Mouse (Mus musculus) liver, embryonic 11.5 days (tissue): Measurements from ENCODE around the gene Dnlz. TPM values are rescaled to one million over a fixed set of nuclear protein-coding genes. Genes with fewer than 3 reads are reported as not detected.

Experiments used
- ATAC-seq: fragments of 200-750 bp; cut with Nextera tagmentation; replicated peaks from 2 replicates; pipeline ENCODE4 v1.8.0; 2017; ENCODE audit warnings: moderate number of reproducible peaks, mild to moderate bottlenecking, moderate TSS enrichment, moderate library complexity; ENCODE audit not compliant: low FRiP score
- DNase-seq: peaks from one replicate; pipeline ENCODE4 v3.0.0-alpha.2; 2017; ENCODE audit warnings: low spot score
- H3K27ac ChIP-seq: fragments of 300-500 bp; sonication (generic); 2 replicates; pipeline ENCODE4 v1.5.1; 2014; ENCODE audit warnings: mild to moderate bottlenecking, low read depth, low read length, control low read depth
- H3K27me3 ChIP-seq: fragments of 300-500 bp; sonication (generic); replicated peaks from 2 replicates; pipeline ENCODE4 v1.6.1; 2014; ENCODE audit warnings: low read length, mixed read lengths; ENCODE audit not compliant: control insufficient read depth, insufficient read depth
- H3K36me3 ChIP-seq: fragments of 300-500 bp; sonication (generic); 2 replicates; pipeline ENCODE4 v1.6.1; 2014; ENCODE audit warnings: mild to moderate bottlenecking, low read length, moderate library complexity, mixed read lengths; ENCODE audit not compliant: control insufficient read depth, insufficient read depth
- H3K4me1 ChIP-seq: fragments of 300-500 bp; sonication (generic); replicated peaks from 2 replicates; pipeline ENCODE4 v1.6.1; 2014; ENCODE audit warnings: low read length, mixed read lengths; ENCODE audit not compliant: control insufficient read depth, insufficient read depth
- H3K4me2 ChIP-seq: fragments of 300-500 bp; sonication (generic); 2 replicates; pipeline ENCODE4 v1.6.1; 2014; ENCODE audit warnings: mild to moderate bottlenecking, control low read depth, moderate library complexity
- H3K4me3 ChIP-seq: fragments of 300-500 bp; sonication (generic); 2 replicates; pipeline ENCODE4 v1.5.1; 2014; ENCODE audit warnings: low read depth, low read length, control low read depth
- H3K9ac ChIP-seq: fragments of 300-500 bp; sonication (generic); 2 replicates; pipeline ENCODE4 v1.6.1; 2014; ENCODE audit warnings: low read depth, low read length, control low read depth
- H3K9me3 ChIP-seq: fragments of 300-500 bp; sonication (generic); 2 replicates; pipeline ENCODE4 v1.6.1; 2016; ENCODE audit warnings: low read length, inconsistent platforms, mixed read lengths; ENCODE audit not compliant: control insufficient read depth
- WGBS: fragments of 180-500 bp; shearing (Covaris S2); extraction: QIAGEN DNeasy Blood & Tissue Kit; methylation state at CpG from one replicate; pipeline ENCODE4 v1.1.7; 2014; 5-methylcytosine and 5-hydroxymethylcytosine counted together
- polyA plus RNA-seq: library from polyadenylated mRNA; unstranded; fragments of >200 nt; fragmentation: Nextera tagmentation; extraction: Ambion mirVana; gene quantifications from 2 replicates; pipeline ENCODE4 v1.2.1, GENCODE M21; 2014

The Dnlz gene
- polyA plus RNA-seq, 1 experiment from 2014 or later: 23.0 TPM

DNA sequence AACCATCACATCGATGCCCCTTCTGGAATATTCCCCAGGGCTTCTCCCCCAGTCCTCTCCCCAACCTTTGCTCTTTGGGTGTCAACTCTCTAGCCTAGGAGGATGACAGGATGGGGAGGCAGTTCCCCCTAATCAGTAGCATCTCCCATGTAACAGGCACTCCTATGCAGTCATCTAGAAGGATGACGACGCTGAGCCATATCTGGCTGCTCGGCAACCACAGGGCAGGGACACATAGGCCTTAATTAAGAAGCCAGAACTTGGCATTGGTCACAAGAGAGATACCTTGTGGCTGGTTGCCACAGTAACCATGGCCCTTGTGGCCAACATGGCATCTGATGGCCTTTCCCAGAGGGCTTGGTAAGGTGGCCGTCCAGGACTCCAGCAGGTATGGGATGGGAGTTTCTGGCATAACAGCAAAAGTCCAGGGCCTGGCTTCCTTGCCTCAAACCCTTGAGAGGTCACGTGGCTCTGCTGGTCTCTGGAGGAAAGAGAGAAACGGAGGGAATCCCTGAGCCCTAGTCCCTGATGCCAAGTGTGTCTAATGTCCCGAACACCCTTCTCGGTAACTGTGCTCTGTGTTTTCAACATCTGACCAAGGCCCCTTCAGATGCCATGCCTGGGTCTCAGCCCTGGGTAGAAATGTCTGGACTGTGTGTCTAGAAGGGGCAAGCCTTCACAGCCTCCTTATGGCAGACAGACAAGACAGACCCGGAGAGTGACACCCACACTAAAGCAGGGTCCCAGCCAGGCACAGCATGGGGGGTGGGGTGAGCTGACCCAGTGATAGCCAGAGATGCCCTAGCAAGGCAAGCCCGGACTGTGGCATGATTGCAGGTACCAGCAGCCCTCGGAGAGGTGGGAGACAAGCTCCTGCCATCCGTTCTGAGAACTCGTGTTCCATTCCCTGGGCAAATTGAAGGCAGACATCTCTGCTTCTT is 31.4 kb downstream of the Dnlz start:
- Histone ChIP-seq H3K9me3 (no peaks in the 10 kb centered on the region), H3K4me1 (peaks cover 17% of the 10 kb centered on the region), H3K4me2 (no peak overlapping the region), H3K4me3 (no peak overlapping the region), H3K9ac (no peak overlapping the region), H3K27me3 (0 out of 2 replicates have a peak, but pooled peaks cover 2% of the 10 kb centered on the region), H3K36me3 (0 out of 2 replicates have a peak, but pooled peaks cover 11% of the 10 kb centered on the region), H3K27ac (no peak overlapping the region)
- ATAC-seq (no peak), DNase-seq (no peak)
- 82% methylated on average over 14 of the region's 14 CpGs for WGBS

GRCm38 (mm10) chr2:26319519-26320244 is 32.2 kb downstream of the Dnlz start:
- no peak for DNase-seq
- 85% methylated on average over 13 of the region's 13 CpGs for WGBS
- Histone ChIP-seq H3K4me2 (no peak overlapping the region), H3K4me3 (no peak overlapping the region), H3K27me3 (0 out of 2 replicates have a peak, but pooled peaks cover 2% of the 10 kb centered on the region), H3K27ac (no peak overlapping the region), H3K4me1 (peaks cover 21% of the 10 kb centered on the region), H3K9me3 (no peaks in the 10 kb centered on the region), H3K9ac (no peak overlapping the region), H3K36me3 (0 out of 2 replicates have a peak, but pooled peaks cover 9% of the 10 kb centered on the region)
- no peak for ATAC-seq

DNA sequence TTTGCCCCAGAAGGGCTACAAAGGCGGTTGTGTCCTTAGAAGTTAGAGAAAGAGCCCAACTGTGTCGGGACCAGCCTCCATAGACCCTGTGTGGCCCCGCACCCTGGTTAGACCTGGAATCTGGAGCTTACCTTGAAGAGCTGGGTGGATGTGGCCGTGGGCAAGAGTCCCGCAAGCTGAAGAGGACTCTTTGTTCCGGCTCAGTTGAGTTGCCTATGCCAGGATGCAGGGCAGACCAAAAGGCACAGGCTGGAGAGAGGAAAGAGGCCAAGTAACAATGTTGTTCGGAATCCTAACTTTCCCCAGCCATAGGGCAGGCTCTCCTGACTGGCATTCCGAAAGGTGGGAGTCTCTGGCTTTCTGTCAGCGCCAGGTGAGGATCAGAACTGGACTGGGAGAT is 32.8 kb downstream of the Dnlz start:
- Histone ChIP-seq H3K36me3 (0 out of 2 replicates have a peak, but pooled peaks cover 9% of the 10 kb centered on the region), H3K4me3 (no peak overlapping the region), H3K27me3 (0 out of 2 replicates have a peak, but pooled peaks cover 2% of the 10 kb centered on the region), H3K9ac (no peak overlapping the region), H3K4me2 (no peak overlapping the region), H3K9me3 (no peaks in the 10 kb centered on the region), H3K4me1 (peaks cover 26% of the 10 kb centered on the region), H3K27ac (no peak overlapping the region)
- WGBS: 86% methylated on average over 9 of the region's 9 CpGs
- no peak for ATAC-seq
- no peak for DNase-seq

GRCm38 (mm10) chr2:26317991-26318672 is 33.8 kb downstream of the Dnlz start:
- 0 out of 2 replicates have a peak, but pooled peaks cover 1% of the 10 kb centered on the region for H3K36me3 ChIP-seq
- no peak for DNase-seq
- no peak overlapping the region for H3K4me2 ChIP-seq
- no peak overlapping the region for H3K9ac ChIP-seq
- 0 out of 2 replicates have a peak, but pooled peaks cover 2% of the 10 kb centered on the region for H3K27me3 ChIP-seq
- WGBS: 82% methylated on average over 3 of the region's 3 CpGs
- H3K27ac ChIP-seq: no peak overlapping the region
- no peak for ATAC-seq
- H3K4me1 ChIP-seq: peaks cover 26% of the 10 kb centered on the region
- no peaks in the 10 kb centered on the region for H3K9me3 ChIP-seq
- H3K4me3 ChIP-seq: no peak overlapping the region

- ATAC-seq (no peak), DNase-seq (no peak)
- Histone ChIP-seq H3K4me1 (peaks cover 26% of the 10 kb centered on the region), H3K27me3 (0 out of 2 replicates have a peak, but pooled peaks cover 2% of the 10 kb centered on the region), H3K9ac (no peak overlapping the region), H3K27ac (no peak overlapping the region), H3K9me3 (no peaks in the 10 kb centered on the region), H3K4me2 (peak overlapping the region; percentile 95), H3K36me3 (no peaks in the 10 kb centered on the region), H3K4me3 (no peak overlapping the region)
- 72% methylated on average over 3 of the region's 3 CpGs for WGBS
Measured at GRCm38 (mm10) chr2:26317371-26317770, 34.5 kb downstream of the Dnlz start.

DNA sequence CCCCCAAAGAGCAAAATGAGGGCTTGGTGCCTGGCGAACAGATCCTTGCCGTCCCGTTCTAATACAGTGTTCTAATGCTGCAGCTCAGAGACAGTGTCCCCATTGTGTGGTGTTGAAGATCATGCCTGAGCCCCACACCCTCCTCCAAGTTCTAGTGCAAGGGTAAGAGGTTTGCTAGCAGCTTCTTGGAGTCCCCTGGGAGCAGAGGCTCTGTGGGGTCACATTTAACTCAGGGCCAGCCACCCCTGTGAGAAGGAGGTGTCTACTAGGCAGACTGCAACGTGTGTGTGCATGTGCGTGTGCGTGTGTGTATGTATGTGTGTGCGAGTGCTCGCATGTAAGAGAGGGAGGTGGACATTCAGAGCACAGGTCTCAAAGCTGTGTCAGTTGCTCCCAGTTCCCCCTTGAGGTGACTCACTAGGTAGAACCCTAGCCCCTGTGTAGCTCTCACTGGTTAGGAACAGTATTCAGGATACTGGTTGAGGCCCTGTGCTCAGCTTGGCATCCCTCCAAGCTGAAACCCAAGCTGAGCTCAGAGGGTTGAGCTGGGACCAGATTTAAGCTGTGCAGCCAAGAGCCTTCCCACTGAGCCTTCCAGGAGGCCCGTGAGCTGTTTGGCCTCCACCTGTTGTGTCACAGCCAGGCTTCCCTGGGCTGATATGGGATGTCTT is 35.2 kb downstream of the Dnlz start:
- 0 out of 2 replicates have a peak, but pooled peaks cover 2% of the 10 kb centered on the region for H3K27me3 ChIP-seq
- H3K9me3 ChIP-seq: no peaks in the 10 kb centered on the region
- H3K4me2 ChIP-seq: peak overlapping the region; percentile 95
- WGBS: 82% methylated on average over 9 of the region's 9 CpGs
- no peak overlapping the region for H3K27ac ChIP-seq
- H3K9ac ChIP-seq: no peak overlapping the region; the same call in 1 of the 2 replicates
- H3K4me1 ChIP-seq: peaks cover 26% of the 10 kb centered on the region
- ATAC-seq (no peak), DNase-seq (no peak)
- peak overlapping the region; percentile 81 for H3K4me3 ChIP-seq
- no peaks in the 10 kb centered on the region for H3K36me3 ChIP-seq

- H3K4me1 ChIP-seq: peaks cover 26% of the 10 kb centered on the region
- WGBS: 6% methylated on average over 11 of the region's 11 CpGs
- ATAC-seq: no peak
- H3K36me3 ChIP-seq: no peaks in the 10 kb centered on the region
- 0 out of 2 replicates have a peak, but pooled peaks cover 2% of the 10 kb centered on the region for H3K27me3 ChIP-seq
- H3K9ac ChIP-seq: peak overlapping the region; percentile 70
- DNase-seq: no peak
- peak overlapping the region; percentile 74; the same call in 1 of the 2 replicates for H3K27ac ChIP-seq
- H3K9me3 ChIP-seq: no peaks in the 10 kb centered on the region
- peak overlapping the region; percentile 95 for H3K4me2 ChIP-seq
- H3K4me3 ChIP-seq: peak overlapping the region; percentile 81
Measured at GRCm38 (mm10) chr2:26315925-26316311, 36.0 kb downstream of the Dnlz start.
